Mouse (Mus musculus): Measurements from ENCODE around the gene Bhlhe41.

The Bhlhe41 gene

DNA sequence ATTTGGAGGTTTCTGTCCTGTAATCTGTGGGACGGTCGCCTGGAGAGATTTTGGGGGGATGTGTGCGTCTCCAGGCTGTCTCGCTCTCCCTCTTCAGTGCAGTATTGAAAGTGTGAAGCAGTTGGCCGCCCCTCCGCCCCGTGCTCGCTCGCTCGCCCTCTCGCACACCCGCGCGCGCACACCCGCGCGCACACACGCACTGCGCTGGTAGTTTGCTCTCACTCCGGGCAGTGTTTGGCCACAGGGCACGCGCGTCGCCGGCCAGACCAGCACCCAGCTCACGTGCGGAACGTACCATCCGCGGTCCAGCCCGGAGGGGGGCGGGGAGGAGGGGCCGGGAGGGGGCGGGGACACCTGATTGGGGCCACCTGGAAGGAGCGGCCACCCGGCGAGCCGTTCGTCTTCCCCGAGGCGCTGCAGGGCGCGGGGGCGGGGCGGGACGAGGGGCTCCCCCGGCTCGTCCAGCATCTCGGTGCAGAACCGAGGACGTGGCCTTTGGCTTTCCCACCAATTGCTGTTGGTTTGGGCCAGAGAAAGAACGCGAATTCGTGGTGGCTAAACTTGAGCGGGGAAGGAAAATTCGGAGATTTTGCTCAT, at the start of gene Bhlhe41:
Bhlhe41 (minus strand) TSS at position 270 of the 597 bp plus-strand sequence.
- DNase-seq (ENCODE audit: low spot score), result peak; percentile 78

DNA sequence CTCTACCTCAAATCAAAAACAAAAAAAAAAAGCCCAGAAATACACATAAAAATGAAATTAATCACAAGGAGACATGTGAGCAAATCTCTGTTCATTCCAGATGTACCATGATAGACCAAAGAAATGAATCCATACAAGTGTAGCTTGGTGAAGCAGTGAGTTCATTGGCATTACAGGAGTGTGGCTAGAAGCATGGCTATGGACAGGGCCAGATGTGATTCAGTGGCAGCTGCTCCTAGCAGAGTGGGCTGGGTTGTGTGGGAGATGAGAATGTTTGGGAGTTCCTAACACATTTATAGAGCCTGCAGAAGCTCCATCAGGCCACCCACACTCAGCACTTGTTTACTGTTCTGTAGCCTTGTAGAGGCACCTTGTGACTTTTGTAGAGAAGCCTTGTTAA, 46.9 kb upstream of the Bhlhe41 start:
- no peak for DNase-seq (ENCODE audit: low spot score)

DNA sequence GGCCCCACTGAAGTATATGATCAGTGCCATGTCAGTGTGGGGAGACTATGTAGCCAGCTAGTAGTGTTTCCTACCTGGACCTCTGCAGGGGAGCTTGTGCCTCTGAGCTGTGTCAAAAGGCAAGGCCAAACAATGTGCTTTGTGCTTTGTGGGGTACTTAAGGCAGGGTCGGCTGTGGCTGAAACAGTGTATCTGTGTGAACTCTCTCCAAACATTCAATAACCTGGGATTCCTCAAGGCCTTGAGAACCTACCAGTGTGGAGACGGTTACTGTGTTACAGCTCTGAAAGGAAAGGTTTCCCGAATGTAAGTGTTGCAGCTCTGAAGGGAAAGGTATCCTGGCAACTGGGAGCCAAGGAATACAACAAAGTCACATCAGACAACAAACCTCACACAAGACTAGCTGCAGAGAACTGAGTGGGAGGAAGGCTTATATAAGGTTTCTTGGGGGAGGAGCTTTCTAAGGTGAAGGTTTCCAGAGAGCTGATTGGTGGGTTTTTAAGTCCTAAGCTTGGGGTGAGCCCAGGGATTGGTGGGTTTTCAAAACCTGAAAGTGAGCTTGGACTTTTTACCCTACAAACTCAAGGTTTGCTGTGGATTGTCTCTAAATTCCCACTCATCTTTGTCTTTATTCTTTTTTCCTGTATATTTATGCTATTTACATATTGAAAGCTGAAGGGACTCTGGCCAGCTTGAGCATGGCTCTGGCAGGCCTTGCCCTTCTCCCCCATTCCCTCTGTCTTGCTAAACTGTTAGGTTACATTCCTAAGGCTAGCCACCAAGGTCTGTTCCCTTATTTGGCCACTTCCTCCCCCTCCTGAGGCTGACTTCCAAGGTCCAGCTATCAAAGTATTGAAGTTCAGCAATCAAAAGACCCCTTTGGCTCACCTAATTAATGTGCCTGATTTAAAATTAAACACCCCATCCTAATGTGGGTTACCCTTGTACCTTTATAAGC, 45.4 kb upstream of the Bhlhe41 start:
- DNase-seq (ENCODE audit: low spot score), result no peak

DNA sequence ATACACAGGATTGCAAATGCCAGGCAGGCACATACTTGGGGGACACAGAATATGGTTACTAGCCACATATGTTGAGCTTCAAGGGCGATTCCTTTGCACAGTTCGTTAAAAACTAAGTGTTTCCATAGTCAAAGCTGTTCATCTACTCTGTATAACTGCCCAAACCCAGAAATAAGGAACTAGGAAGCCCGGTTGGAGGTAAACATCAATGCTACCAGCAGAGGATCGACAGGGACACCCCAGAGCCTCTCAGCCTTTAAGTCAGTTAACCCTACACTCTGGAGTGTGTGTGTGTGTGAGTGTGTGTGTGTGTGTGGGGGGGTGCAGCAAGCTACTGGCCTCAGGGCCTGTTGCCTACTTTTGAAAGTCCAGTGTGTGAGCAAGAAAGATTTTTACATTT, 44.6 kb upstream of the Bhlhe41 start:
- no peak for DNase-seq (ENCODE audit: low spot score)

DNA sequence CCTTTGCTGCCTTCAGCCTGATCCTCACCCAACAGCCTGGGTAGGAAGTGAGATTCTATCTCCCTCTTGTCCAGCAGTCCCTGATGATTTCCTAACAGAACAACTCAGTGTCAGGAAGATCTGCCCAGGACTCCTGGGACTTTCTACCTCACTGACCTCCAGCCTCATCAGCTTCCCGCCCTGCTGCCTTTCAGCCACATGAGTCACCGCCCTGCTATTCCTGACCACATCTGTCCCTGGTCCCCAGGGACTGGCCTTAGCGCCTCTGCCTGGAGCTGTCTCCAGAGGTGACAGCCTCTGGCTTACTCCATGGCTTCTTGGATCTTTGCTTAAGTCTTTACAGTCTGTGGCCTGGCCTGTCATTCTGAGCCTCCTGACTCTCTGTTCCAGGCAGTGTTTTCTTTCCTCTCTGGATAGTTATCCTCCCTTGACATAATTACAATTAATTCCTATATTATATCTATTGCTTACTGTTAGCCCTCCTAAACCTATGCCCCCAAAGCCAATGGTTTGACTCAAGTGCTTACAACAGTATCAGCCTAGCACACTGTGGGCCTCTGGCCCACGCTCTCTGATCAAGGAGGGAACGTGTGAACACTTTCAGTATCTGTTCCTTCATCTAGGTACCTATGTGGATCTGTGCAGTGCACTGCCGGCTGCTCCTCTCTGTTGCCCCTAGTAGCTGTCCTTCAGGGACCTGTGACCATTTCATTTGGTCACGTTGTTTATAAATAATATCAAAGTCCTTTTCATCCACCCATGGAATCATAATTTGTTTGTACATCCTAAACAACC, 40.9 kb upstream of the Bhlhe41 start:
- no peak for DNase-seq (ENCODE audit: low spot score)

DNA sequence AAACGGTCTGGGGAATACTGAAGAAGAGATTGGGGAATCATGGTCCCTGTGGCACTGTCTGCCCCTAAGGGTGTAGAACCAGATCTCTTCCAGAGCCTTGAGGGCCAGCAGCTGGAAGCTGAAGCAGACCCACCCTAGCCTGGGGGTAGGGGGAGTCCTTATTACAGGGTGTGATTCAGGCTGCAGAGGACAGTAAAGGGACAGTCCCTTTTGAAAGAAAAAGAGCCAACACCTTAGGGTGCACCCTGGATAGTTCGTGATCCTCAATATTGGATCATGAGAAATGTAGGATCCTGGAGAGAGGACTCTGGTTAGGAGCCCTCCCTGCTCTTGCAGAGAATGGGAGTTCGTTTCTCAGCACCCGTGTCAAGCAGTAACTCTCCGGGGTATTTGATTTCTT, 39.3 kb upstream of the Bhlhe41 start:
- no peak for DNase-seq (ENCODE audit: low spot score)

DNA sequence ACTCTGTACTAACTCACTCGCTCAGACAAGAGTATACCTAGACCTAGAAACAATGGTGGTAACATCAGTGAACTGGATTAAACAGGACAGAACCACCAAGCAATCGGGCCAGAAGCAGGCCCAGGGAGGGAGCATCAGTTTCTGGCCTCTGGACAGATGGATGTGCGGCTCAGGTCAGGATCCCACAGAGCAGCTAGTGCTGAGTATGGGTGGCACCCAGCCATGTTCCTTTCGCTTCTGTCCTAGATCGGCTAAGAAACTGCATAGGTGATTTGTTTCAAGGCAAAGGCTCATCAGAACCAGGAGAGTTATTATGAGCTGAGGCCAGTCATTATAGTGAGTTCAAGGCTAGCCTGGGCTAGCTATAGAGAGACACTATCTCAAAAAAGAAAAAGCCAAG, 38.8 kb upstream of the Bhlhe41 start:
- no peak for DNase-seq (ENCODE audit: low spot score)

DNA sequence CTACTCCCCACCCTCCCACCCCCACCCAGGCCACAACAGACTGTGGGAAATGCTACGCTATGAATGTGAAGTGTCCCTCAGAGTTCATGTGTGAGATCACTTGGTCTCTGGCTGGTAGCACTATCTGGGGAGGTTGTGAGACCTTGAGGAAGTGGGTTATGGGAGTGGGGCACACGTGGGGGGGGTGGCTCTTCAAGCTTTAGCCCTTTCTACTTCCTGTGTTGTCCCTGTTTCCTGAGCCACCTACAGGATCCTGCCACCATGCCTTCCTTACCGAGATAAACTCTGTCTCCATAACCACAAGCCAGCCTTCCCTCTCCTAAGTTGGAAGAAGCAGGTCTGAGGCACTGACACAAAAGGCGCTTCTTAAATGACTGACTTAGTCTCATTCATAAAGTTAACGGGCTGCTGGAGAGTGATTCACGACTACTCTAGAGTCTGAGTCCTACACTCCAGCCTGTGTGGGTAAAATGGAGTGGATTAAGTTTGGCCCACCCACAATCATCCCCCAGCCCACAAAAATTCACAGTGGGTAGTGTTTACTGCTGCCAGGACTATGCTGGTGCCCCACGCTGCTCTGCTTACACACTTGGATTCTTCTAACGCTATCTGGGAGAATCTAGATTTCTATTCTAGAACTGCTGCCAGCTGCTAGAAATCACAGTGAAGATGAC, 29.4 kb upstream of the Bhlhe41 start:
- no peak for DNase-seq (ENCODE audit: low spot score)

DNA sequence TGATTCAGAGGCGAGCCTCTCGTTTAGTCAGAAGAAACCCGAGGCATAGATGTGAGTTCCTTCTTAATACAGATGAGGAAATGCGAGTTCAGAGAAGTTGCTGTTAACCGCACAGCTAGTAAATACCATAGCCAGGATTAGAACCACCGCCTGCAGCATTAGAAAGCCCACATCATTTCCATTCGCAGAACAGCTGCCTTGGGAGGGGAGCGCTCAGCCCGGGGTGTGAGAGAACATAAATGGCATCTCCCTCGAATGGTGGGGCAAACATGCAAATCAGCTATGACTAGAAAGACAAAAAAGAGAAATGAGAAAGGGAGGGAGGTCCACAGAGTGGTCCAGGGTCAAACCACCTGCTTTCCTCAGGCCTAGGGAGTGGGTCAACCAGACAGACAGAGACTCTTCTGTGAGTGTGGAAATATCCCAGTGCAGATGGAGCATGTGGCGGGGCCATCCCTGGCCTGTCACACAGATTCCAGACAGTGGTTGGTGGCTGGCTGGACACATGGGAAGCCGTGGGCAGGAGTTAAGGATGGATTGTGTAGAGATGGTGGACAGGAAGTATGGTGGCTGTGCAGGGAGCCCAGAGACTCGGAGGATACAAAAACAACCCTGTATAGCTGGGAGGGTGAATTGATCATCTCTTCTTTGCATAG, 28.1 kb upstream of the Bhlhe41 start:
- DNase-seq (ENCODE audit: low spot score), result no peak

DNA sequence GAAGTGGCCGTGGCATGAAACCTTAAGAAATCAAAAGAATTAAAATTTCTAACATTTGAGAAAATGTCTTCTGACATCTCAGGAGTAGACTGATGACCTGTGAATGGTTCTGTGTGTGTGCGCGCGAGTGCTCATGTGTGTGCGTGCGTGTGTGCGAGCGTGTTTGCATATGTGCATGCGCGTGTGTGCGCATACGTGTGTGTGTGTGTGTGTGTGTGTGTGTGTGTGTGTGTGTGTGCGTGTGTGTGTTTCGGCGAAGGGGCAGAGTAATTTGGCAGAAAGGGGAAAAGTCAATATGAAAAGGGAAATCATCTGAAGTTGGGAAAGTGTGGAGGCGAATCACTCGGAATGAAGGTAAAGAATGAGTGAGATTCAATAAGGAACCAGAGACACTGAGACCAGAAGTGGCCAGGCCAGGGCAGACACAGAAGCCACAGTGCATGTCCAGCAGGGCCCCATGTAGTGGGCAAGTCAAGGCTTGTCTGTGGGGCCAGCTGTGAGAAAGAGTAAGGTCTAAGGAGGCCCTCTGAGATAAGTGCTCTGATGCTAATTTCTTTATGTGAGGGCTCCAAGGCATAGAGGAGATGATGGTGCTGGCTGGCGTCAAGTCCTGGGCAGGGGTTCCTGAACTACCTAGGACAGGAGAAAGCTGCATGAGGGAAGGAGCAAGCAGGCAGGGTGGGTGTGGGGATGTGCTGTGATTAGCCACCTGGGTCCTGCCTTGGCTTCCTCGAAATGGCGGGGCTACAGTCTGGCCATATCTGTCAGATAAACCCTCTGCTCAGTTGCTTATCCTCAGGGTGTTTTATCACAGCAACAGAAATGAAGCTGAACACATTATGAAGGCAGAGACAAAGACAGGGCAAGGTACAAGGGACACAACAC, 27.3 kb upstream of the Bhlhe41 start:
- no peak for DNase-seq (ENCODE audit: low spot score)

DNA sequence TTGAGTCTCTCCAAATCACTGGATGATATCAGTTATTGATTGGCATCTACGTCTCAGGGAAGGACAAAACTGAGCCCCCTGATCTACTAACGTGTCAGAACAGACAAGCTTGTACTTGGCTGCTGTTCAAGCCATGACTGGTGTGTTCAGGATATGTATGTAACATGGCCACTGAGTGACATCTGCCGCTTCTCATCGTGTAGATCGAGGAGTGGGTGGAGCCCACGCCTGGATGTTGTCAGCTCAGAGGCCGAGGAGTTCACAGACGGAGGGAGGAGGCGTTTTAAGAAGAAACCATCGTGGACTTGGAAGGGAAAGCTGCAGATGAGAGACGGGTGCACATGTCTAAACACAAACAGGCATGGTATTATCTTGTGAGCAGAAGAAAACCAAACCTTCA, 26.6 kb upstream of the Bhlhe41 start:
- no peak for DNase-seq (ENCODE audit: low spot score)

DNA sequence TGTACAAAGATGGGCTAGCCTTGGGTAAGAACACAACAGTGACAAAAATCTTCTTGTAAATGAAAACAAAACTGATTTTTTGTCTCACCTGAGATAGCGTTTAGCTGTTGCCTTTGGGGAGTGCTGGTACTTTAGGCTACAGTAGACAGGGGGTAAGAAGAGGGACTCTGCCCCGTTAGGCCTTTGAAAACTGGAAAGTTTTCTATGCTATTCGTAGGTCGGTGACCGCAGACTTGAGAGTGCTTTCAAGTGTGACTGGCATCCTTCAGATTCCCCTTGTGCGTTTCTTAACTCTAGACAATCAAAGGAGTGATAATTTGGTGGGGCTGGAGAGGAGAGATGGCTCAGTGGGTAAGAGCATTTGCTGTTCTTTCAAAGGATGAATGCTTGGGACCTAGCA, 22.4 kb upstream of the Bhlhe41 start:
- no peak for DNase-seq (ENCODE audit: low spot score)

DNA sequence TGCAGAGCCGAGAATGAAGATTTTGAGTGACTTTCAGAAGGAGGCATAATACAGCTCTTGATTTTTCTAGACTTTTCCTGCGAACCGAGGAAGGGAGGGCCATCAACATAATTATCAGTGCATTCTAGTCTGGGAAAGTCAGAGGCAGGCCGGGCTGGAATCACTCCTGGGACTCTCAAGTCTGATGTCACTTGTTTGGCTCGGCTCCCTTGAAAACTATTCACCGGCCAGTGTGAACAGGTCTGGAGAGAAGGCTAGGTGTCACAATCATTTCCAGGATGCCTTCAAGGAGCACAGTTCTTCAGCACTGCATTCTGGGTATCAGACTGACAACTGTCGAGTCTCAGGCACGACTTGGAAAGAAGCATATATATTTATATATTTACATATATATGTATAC, 20.9 kb upstream of the Bhlhe41 start:
- no peak for DNase-seq (ENCODE audit: low spot score)

DNA sequence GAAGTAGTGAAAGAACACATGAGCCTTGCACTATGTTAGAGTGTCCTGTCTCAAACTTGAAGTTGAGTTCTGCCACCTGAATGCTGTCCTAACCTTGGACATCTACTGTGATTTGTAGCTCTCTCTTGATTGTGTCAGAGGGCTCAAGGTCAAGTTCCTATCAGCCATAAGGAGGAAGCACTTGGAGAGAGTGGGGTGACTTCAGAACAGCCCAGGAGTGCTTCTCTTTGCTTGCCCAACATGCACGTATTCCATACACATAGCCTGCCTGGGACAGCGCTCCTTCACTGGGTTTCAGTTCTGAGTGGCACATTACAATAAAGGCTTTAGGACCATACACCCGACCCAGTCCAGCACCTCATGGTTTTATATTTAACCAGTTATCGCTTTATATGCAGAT, 19.7 kb upstream of the Bhlhe41 start:
- DNase-seq (ENCODE audit: low spot score), result no peak

DNA sequence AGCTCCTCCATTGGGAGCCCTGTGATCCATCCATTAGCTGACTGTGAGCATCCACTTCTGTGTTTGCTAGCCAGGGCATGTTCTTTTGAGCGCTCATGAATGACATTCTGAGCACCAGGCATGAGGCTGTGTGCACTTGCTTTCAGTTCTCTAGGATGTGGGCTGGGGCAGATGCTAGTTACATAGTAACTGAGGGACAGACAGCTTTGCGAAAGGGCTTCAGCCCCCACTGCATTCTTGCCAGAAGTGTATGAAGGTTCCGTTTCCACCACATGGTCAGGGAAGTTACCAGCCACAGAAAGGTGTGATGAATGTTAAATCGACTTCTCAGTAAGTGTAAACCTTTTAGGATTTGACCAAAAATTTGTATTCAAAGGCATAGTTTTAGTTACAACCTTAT, 18.3 kb upstream of the Bhlhe41 start:
- no peak for DNase-seq (ENCODE audit: low spot score)

DNA sequence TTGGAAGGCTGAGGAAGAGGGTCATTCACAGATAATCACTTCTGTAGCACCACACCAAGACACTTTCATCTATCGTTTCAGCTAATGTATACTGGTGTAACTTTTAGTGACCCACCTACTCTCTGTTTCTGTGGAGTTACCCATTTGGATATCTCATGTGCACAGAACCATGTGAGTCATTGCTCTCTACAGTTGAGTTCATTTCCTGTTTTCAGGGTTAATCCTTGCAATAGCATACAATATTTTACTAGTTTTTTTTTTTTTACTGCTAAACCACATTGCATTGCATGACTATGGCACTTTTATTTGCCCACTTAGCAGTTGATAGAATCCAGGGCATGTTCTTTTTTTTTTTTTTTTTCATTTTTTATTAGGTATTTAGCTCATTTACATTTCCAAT, 17.7 kb upstream of the Bhlhe41 start:
- DNase-seq (ENCODE audit: low spot score), result no peak

DNA sequence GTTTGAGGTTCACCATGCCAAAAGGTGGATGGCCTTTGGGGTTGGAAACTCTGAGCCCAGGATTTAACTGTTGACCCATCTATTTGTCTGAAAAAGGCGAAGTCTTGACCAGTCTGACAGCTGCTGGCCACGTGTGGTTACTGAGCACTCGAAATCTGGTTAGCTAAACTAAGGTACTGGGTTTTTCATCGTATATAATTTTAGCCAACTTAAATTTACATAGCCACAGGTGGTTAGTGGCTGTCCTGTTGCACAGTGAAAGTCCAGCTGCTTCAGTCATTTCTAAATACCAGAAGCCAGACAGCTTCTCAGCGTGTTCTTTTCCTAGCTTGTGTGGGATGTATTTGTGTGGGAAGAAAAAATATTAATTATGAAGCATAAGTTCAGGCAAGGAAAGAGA, 15.3 kb upstream of the Bhlhe41 start:
- DNase-seq (ENCODE audit: low spot score), result no peak

DNA sequence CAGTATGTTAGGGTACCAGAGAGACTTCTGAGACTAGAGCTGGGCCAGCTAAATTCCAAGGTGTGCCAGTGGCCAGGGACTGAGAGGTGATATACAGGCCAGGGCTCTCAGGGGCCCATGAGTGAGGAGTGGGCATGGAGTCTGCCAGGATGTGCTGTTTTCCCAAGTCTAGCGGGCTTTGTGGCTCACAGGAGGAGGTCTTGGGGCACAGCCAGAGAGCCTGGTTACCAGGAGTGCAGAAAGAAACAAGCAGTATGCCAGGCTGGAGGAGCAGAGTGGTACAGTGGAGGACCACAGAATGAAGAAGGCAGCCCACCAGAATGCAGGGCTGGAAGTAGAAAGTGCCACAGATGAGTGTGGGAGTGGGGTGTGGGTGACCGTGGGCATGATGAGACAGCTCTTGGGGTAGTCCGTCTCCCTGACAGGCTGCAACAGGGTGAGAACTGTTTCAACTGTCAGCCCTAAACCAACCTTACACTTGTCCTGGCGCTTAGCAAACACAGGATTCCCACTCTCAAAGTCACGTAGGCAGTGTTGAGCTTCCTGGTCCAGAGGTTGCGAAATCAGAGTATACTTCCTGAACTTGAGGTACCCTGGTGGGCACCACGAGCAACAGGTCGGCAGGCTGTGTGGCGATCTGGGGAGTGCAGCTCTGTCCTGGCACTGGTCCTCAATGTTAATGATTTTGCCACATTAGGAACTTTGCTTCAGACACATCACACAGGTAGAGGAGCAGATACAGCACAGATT, 11.8 kb upstream of the Bhlhe41 start:
- no peak for DNase-seq (ENCODE audit: low spot score)

DNA sequence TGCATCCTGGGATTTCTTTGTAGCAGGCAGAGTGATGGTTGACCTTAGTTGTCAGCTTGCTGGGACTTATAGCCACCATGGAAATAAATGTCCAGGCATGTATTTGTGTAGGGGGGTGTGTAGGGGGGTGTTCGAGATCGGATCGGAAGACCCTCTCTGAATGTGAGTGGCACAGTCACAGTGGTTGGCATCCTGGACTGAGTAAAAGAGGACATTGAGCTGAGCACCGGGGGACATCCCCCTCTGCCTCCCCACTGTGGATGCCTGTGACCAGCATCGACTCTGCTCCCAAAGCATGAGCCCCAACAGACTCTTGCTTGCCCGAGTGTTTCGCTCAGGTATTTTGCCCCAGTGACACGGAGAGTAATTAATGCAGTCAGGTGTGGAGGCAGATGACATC, 8.0 kb upstream of the Bhlhe41 start:
- DNase-seq (ENCODE audit: low spot score), result no peak

DNA sequence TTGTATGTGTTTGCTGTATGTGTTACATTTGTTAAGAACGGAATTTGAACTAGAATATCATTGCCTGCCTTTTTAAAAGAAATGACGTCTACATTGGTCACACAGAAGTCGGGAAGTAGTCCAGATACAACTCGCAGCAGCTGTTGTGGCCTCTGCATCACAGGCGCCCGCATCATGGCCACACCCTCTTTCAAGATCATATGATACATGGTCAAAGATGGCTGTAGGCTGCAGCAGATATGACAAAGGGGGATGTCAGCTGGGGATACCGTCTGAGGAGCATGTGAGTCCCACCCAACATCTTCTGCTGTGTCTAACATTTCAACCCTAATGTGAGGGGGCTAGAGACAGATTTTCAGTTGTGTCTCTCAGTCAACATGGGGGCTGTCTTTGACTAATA, 6.7 kb upstream of the Bhlhe41 start:
- DNase-seq (ENCODE audit: low spot score), result no peak

Data from urinary bladder, postnatal 25 days (tissue).